Mouse (Mus musculus): ENCODE measurements at regions not wholly inside any gene's neighbourhood (a gene's known extent, or its start where the extent isn't known, plus 50 kb on each side); places are given as distances from the start of the nearest gene placed in this dataset.

DNA sequence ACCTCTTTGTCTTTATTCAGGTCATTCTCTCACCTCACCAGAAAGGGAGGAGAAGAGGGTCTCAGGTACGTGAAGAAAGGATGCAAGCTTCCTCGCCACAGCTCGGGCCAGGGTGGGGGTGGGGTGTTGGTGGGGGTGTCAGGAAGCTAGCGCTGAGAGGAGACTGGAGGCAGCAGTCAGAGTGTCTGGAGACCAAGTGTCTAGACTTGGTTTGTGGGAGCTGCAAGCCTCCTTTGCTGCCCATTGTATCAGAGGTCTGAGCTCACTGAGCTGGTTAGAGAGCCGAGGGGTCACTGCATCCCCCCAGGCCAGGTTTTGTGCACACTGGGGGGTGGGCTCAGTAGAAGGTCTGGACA is 159.4 kb upstream of the Myt1l start:
- DNase-seq: no peak

DNA sequence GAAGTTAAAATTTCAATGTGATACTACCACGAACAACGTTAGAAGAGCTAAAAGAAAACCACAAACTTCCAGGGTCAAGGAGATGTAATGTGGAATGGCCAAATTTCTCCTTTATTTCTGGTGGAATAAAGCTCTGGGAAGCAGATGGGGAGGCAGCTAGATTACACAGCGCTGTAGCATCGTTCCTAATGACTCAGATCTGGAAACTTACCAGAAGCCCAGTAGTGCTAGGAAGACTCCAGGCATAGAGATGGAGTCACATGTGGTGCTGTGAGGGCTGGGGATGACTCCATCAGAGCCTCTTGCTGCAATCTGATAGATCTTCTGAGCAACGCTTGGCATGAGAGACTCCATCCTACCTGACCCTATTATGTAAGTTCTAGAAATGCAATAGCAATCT is 136.4 kb upstream of the Myt1l start:
- DNase-seq: no peak

DNA sequence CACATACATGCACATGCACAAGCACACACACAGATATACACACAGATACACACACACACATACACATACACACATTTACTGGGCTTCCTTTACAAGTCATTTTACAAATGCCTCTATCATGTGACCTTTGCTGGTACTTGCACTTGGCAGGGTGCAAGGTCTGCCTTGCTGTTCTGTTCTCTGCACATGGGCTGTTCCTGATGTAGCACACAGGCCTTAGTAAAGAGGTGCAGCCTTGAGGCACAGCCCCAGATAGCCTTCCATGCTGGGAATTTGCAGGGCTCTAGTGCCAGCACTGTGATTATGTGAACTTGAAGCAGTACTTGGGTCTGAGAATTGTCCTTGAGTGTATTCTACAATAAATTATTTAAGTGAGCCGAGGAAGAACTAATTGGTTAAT is 133.9 kb upstream of the Myt1l start:
- DNase-seq: peak; percentile 23

DNA sequence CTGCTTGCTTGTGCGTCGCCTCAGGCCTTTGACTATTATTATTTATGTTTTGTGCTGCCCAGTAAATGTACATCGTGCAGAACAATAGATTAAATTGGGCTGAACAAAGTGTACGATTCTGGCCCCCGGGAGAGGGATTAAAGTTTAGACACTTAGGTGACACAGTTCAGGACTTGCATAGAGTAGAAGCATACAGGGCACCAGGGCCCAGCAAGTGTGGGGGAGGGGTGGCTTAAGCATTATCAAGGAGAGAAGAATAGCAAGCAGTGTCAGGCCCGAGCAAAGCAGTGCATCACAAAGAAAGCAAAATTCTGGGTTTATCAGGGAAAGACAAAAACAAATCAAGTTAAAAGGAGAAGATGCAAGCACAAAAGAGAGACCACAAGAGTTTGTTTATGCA is 133.3 kb upstream of the Myt1l start:
- DNase-seq: peak; percentile 13

DNA sequence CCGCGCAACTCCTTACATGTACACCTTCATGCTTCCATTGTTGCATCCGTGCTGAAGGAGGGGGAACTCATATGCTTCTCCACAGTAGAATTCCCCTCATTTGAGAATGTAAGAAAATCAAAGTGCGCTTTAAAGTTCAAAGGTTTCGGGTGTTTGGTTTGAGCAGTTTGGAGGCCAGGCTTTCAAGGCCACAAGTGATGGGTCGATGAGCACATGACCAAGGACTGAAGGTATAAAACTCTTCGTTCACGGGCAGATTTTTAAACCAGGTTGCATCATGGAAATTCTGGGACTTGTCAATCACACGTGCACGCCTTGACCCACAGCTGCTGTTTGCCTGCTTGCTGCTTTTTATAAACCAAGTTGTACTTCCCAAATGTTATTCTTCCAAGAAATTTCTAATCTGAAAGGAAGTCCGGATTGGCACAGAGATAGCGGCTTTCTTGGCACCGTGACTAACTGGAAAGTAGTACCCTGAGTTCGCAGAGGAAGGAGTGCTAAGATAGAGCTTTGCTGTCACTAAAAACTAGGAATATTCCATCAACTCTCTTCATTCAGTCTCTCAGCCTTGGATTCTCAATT is 132.7 kb upstream of the Myt1l start:
- peak; percentile 23 for DNase-seq

DNA sequence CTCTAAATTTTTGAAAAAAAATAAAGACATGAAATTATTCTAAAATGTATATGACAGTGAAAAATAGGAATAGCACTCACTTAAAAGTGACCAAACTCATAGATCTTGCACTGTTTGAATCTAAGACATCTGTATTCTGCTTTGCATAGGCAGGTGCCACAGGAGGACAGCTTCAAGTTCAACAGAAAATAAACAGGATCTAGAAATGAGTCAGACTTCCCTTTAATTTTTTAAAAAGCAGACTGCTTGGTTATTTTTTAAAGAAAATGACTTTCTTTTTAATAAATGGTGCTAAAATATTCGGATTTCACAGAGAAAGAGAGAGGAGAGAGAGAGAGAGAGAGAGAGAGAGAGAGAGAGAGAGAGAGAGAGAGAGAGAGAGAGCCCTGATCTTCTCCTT is 123.8 kb upstream of the Myt1l start:
- DNase-seq: no peak

DNA sequence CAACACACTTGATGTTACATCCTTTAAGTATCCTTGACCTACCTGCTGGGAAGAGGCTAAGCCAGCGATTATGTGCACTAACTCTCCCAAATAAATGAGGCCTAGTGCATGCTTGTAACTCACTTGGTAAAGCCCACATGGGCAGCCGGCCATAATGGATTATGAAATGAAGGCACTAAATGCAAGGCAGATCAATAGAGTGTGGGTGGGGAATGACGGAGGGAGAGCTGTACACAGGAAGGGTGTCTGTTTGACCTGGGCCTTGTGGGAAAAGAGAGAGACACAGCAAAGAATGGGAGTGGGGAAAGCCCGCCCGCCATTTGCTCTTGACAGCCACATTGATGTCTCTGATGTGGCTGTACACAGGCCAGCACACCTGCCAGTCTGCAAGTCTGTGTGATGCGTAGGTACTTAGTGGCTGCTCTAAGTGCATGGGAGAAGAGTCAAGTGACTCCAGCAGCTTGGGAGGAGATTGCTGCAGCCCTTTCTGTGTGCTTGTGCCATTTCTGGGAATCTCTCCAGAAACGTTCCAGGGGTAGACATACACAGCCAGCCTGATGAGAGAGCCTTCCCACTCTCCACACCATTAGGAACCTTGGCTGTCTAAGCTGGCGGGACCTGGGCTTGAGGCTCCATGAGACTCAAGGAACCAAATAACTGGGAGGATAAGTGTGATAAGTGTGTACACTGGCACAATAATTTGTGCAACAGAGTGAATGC is 118.7 kb upstream of the Myt1l start:
- no peak for DNase-seq

DNA sequence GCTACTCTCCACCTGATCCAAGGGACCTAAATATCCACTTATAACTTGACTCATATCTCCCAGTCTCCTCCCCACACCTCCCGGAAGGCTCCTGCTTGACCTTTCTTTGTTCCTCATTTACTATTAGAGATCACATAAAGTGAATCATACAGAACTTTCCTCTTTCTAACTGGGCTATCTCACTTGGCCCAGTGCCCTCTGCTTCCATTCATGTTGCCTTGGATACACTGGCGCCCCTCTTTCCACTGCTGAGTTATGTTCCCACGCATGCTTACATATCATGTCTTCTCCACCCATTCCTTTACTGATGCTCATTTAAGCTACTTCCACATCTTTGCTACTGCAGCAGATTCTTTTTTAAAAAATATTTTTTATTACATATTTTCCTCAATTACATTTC is 94.2 kb upstream of the Myt1l start:
- peak; percentile 24 for DNase-seq

DNA sequence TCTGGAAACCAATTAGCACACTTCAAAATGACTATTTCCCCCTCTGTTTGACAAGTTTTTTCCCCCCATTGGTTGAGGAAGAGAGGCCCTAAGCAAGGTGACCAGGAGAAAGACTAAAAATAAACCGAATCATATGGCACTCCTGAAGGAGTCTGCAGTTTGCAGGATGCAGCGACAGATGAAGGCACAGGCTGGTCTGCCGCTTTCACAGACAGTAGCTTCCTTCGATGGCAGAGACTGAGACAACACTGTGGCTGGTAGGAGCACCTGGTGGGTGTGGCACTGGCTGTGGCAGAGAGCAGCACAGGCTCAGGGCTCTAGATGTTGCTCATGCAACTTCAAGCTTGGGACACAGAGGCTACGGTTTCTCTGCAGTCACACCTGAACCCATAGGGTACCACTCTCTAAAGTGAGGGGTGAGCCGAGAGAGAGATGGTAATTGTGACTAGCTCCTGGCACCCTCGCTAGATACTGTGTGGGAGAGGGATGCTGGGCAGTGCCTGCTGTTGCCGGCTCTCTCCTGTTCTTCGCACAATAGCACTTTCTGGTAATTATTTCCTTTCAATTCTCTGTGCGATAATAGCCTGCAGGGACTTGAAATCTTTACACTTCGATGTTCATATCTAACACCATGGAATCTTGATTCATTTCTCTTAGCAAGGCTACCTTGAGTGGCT is 88.7 kb upstream of the Myt1l start:
- no peak for DNase-seq

DNA sequence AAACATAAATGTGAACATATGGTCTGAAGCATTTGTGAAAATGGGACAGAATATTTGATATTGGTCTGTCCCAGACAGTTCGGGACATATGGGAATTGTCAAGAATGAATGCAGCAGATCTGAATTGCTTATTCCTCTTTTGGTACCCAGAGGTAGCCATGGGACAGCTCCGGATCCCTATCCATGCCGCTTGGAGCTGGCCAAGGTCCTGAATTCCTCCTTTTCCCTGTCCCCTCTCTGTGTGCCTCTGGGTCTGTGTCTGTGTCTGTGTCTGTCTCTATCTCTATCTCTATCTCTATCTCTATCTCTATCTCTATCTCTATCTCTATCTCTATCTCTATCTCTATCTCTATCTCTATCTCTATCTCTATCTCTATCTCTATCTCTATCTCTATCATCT is 63.0 kb upstream of the Myt1l start:
- peak; percentile 88 for DNase-seq

Measured in adrenal gland, postnatal 10 days (tissue).